Mouse (Mus musculus) layer of hippocampus, adult 9-10 months (tissue): ENCODE data around the gene Dio1.

Experiments used
- DNase-seq: peaks from one replicate; pipeline ENCODE4 v3.0.0; 2022; ENCODE audit warnings: low spot score

The Dio1 gene

GRCm38 (mm10) chr4:107300371-107300770, 6.6 kb downstream of the Dio1 start:
- DNase-seq: no peak

DNA sequence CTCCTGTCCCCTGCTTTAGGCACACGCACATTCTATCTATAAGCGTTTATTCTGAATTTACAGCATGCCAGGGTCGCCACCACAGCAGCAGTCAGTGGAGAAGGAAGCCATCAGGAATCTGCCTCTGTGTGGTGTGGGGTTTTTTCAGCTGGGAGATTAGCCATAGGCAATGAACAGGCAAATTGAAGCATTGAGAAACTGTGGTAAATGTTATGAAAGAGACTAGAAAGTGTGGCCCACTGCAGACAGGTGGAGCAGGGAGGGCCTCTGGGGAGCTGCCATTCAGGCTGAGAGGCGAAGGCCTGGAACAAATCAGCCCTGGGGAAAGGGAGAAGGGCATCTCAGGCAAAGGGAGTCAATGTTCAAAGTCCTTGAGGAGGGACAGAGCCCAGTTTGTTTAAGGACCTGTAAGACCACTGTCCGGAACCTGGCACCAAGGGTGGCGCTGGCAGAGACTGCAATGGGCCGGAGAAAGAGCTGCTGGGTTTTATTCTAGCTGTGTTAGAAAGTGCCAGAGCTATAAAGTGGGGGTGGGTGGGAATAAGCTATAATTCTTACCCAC, 7.1 kb downstream of the Dio1 start:
- no peak for DNase-seq

DNA sequence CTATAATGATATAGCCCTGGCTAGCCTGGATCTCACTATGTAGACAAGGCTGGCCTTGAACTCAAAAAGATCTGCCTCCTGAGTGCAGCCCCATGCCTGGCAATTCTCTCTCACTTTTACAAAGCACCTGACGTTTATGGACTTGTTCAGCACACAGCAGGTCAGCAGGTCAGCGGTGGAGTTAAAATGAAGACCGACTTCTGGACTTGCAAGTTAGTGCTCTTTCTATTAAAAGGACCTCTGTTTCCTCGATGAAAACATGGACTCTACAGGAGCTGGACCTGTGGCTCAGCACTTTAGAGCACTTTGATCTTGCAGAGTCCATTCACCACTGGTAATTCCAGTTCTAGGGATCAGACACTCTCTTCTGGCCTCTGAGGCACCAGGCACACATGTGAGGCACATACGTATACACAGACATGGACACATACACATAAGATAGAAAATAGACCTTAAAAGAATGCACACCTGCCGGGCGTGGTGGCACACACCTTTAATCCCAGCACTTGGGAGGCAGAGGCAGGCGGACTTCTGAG, 8.8 kb downstream of the Dio1 start:
- DNase-seq: no peak

- no peak for DNase-seq
Measured at GRCm38 (mm10) chr4:107292273-107292662, 14.7 kb downstream of the Dio1 start.

GRCm38 (mm10) chr4:107291611-107292272, 15.2 kb downstream of the Dio1 start:
- peak; percentile 39 for DNase-seq

- DNase-seq: no peak
Measured at GRCm38 (mm10) chr4:107287517-107287916, 19.5 kb downstream of the Dio1 start.

DNA sequence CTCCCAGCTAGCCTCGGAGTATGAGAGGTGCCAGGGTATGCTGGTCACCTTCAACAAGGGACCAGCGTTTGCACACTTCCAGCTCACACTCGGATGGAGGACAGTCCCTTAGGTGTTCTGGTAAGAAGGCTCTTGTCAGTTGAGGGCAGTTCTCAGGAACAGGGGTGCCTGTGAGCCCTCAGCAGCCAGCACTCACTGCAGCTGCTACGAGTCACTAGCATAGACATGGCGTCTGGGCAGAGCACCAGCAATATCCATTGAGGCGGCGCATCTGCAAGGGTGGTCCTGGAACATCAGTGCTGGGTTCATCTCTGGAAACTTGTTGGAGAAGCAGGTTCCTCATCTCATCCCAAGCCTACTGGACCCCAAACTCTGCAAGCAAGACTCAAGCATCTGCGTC, 20.6 kb downstream of the Dio1 start:
- no peak for DNase-seq

GRCm38 (mm10) chr4:107285446-107286200, 21.3 kb downstream of the Dio1 start:
- DNase-seq: no peak

DNA sequence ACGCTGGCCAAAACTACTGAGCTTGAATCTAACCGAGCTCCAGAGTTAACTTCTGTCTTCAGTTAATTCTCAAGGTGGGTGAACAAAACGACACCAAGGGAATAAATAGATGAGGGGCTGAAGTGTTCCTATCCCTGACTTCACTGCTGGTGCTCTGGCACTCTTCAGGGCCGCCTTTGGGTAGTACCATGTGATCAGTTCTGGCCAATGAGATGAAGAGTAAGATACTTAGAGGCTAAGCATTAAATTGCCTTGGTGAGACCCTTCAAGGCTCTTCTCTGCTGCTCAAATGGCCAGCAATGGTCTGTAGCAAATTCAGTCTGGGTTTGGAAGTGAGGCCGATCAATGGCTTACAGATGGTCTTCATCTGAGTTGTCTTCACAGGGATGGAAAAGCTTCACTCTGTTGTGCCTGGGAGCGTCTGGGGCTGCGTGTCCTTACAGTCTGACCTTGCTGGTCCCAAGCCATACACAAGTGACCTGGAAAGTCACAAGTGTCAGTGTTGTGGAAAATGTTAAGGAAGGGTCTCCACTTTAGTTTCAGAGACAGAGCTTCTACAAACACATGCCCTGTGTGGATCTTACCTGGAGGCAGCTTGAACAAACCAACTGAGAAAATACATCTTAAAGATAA, 26.0 kb downstream of the Dio1 start:
- no peak for DNase-seq

GRCm38 (mm10) chr4:107278188-107278707, 28.7 kb downstream of the Dio1 start:
- no peak for DNase-seq

GRCm38 (mm10) chr4:107274511-107274910, 32.5 kb downstream of the Dio1 start:
- no peak for DNase-seq

DNA sequence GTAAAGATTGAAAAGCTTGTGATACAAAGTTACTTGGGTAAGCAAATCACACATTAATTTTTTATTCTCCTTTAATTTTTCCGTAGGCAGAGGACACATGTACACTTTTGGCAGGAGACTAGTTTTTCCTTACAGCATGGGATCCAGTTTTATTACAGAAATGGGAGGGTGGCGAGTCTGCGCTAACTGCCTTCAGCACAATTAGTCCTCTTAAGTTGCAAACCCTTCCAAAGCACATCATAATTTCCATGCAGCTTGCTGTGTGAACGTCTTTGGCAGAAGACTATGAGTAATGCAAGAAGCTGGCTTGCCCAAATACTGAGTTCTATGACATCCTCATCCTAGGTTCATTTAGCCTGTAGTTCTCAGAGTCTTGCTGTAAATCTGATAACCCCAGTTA, 33.3 kb downstream of the Dio1 start:
- no peak for DNase-seq

GRCm38 (mm10) chr4:107260001-107260400, 47.0 kb downstream of the Dio1 start:
- no peak for DNase-seq

GRCm38 (mm10) chr4:107254414-107254813, 52.6 kb downstream of the Dio1 start:
- no peak for DNase-seq

DNA sequence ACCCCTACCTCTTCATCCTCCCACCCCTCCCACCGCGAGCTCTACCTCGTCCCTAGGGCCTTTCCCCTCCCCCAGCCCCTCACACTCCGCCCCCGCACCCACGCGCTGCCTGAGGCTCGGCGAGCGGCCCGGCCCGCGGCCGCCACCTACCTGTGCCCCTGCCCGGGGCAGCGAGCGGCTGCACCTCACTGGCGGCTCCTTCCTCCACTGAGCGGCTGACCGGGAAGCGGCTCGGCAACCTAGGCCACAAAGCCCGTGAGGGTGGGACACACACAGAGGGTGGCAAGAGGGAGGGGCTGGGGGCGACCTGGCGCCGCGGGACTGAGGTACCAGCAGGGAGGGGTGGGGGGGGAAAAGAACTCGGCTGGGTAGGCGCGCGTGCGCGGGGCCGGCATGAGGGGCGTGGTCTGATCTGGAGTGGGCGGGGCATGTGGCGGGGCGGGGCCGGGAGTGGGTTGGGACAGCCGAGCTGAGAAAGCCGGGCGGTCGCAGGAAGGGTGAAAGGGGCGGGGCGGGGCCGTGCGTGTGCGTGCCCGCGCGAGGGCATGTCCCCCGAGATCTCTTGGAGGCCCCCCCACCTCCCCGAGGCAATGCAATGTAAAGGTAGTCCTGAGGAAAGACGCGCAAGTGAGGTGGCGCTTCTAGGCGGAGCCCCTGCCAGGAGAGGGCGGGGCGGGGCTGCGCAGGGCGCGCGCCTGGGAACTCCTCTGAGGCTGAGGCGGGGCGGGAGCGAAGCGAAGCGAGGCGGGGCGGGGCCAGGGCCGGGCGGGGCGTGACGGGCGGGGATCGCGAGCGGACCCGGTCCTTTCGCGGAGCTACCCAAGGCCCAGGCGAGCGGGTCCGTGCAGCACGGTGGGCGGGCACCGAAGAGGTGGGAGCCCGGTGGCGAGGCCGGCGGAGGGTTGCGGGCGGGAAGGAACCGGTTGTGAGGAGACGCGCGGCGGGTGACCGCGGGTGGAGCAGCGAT, 53.6 kb downstream of the Dio1 start, which contains the start of the genes Lrrc42 and Hspb11:
Gene Lrrc42, minus strand, starts transcription at position 408 of the 967 bp plus-strand sequence.
Gene Hspb11, plus strand, starts transcription at position 469 of the 967 bp plus-strand sequence.
- DNase-seq: peak; percentile 64

DNA sequence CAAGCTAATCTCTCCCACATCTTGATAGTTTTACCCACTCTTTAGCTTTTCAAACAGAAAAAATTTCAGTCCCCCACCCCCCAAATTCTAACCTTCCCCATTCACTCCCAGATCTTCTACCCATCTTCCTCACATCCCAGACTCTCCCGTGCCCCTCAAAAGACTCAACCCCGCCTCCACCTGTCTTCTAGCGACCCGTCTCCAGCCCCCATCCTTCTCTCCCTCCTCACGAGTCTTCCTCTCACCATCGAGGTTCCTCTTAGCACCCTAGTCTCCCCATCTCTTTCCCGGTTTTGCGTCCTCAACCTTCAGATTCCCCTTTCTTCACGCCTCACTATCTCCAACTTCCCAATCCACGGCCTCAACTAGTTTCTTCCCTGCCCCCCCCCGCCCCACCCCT, 54.4 kb downstream of the Dio1 start:
- DNase-seq: no peak

DNA sequence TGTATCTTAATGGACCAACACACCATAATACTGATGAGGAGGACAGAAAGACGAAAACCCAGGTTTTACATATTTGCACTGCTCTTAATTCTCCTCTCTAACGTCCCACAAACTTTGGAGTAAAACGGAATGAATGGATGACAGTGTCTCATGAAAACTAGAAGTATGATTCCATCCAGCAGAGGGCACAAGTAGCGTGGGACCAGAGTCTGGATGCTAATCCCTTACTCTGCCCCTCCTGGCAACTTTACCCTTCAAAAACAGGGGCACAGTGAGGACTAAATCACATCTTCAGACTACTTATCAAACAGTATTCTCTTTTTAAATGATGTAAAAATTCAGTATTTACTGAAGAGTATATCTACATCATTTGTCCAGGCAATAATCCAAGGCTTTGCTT, 56.5 kb downstream of the Dio1 start:
- DNase-seq: peak; percentile 63

- no peak for DNase-seq
Measured at GRCm38 (mm10) chr4:107249471-107249870, 57.5 kb downstream of the Dio1 start.

GRCm38 (mm10) chr4:107248061-107248460, 58.9 kb downstream of the Dio1 start:
- no peak for DNase-seq

DNA sequence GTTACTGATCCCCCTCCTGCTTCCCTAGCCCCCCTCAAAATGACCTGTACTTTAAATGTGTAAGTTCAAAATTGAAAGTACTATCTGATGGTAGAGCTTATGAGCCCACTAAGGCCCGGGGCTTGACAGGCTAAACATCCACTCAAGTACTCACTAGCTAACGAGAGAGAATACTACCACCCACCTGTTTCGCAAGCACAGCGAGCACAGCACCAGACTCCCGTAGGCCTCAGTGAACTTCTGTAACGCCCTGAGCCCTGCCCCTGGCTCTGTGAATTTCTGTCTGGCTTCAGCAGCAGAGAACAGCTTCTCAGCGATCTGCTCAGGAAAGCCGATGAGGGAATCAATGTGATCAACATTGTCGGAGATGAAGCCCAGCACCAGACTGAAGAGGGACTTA, 59.9 kb downstream of the Dio1 start:
- DNase-seq: no peak

DNA sequence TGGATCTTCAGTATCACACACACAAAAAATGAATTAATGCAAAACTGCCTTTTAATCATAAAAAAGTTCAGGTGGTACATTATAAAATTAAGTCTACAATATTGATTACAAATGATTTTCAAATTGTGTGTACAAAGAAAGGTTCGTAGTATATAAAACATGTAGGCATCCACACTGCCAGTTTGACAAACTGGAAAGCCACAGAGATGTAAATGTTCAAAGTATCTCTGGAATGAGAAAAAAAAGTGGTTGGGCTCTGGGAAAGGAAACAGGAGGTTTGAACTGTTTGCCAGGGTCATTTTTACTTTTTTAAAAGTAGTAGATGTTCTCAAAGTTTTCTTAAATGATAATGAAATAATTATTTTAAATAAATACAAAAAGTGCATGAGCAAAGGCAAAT, 60.9 kb downstream of the Dio1 start:
- no peak for DNase-seq
